In genomic region chr13:45239153-45239552, GRCm38 (mm10) we compare ENCODE assay signal across 11 mouse cellular contexts.
DNase-seq lines count a peak whose midpoint lies in the region; ATAC-seq lines count a peak whose summit lies in the region.
"Had no signal": no experiment of that assay in that cellular context is flagged by ENCODE, and none has a peak within 500 bp of the region (broad histone marks: within the 10 kb centered on the region; RNA-seq: fewer than 3 reads in every experiment).

No protein-coding gene starts in this region.

- no peaks in the 10 kb centered on the region for H3K9me3 ChIP-seq in heart, embryonic 10.5 days
- H3K9me3 ChIP-seq in intestine, embryonic 16.5 days (ENCODE audit: control insufficient read depth, low read length) = no peaks in the 10 kb centered on the region
- H3K9me3 ChIP-seq: G1E; stomach, embryonic 15.5 days had no signal

- H3K27ac ChIP-seq in heart, embryonic 10.5 days = no peak overlapping the region
- H3K27ac ChIP-seq in intestine, embryonic 16.5 days (ENCODE audit: low read length) = no peak overlapping the region
- H3K27ac ChIP-seq: liver, embryonic 14.5 days; stomach, embryonic 15.5 days had no signal

- no peaks in the 10 kb centered on the region for H3K27me3 ChIP-seq in heart, embryonic 10.5 days (ENCODE audit: insufficient read depth, poor library complexity, severe bottlenecking)
- no peaks in the 10 kb centered on the region for H3K27me3 ChIP-seq in intestine, embryonic 16.5 days (replicated peaks; ENCODE audit: control insufficient read depth, insufficient read depth, low read length)
- H3K27me3 ChIP-seq: stomach, embryonic 15.5 days had no signal

- ATAC-seq in intestine, embryonic 16.5 days = peak; percentile 42; the same call in 1 of the 2 replicates

- no peaks in the 10 kb centered on the region for H3K36me3 ChIP-seq in heart, embryonic 10.5 days
- H3K36me3 ChIP-seq in intestine, embryonic 16.5 days (ENCODE audit: control insufficient read depth, insufficient read depth, low read length) = no peaks in the 10 kb centered on the region
- H3K36me3 ChIP-seq: G1E; stomach, embryonic 15.5 days had no signal

- no peak overlapping the region for H3K9ac ChIP-seq in intestine, embryonic 16.5 days (ENCODE audit: low read depth, low read length)
- H3K9ac ChIP-seq: liver, embryonic 14.5 days; stomach, embryonic 15.5 days had no signal

- 83% methylated on average over 9 of the region's 9 CpGs for WGBS in heart, embryonic 10.5 days
- WGBS in intestine, embryonic 16.5 days = 53% methylated on average over 9 of the region's 9 CpGs

- 0 out of 2 replicates have a peak overlapping the region, but pooled peaks have one; percentile 17 for H3K4me2 ChIP-seq in intestine, embryonic 16.5 days (ENCODE audit: low read depth, low read length)
- H3K4me2 ChIP-seq: stomach, embryonic 15.5 days had no signal

- DNase-seq in heart, adult 18-20 months = peak; percentile 6 to 9
- DNase-seq in heart, embryonic 10.5 days (ENCODE audit: low spot score) = no peak
- peak; percentile 16 for DNase-seq in adrenal gland, postnatal 25 days
- DNase-seq in left cerebral cortex, postnatal 4 days = peak; percentile 50
- DNase-seq in retina, postnatal 7 days (ENCODE audit: low read depth, low spot score) = peak; percentile 28
- no peak for DNase-seq in thymus, postnatal 0 days (ENCODE audit: low spot score)
- DNase-seq in thymus, postnatal 4 days = no peak

- intact Hi-C loops in left cerebral cortex, postnatal 4 days (cut with DNase I) = no loop called here

- no peak overlapping the region for H3K4me3 ChIP-seq in heart, embryonic 10.5 days
- no peak overlapping the region for H3K4me3 ChIP-seq in intestine, embryonic 16.5 days (ENCODE audit: low read length)
- H3K4me3 ChIP-seq: stomach, embryonic 15.5 days had no signal

- no peaks in the 10 kb centered on the region for H3K4me1 ChIP-seq in heart, embryonic 10.5 days
- H3K4me1 ChIP-seq in intestine, embryonic 16.5 days (ENCODE audit: control insufficient read depth, insufficient read depth, low read length) = peaks cover 12% of the 10 kb centered on the region; the same call in 1 of the 2 replicates
- H3K4me1 ChIP-seq: stomach, embryonic 15.5 days had no signal

Comparison
In these comparisons a context has a peak if more than half of its experiments do, and no peak if none do; other contexts are left out.
1. DNase-seq: peak in heart, adult 18-20 months (2 of 2), adrenal gland, postnatal 25 days (single experiment), left cerebral cortex, postnatal 4 days (single experiment) and retina, postnatal 7 days (single experiment); none in heart, embryonic 10.5 days (single experiment), thymus, postnatal 0 days (single experiment) and thymus, postnatal 4 days (single experiment).